Mouse (Mus musculus) heart, embryonic 11.5 days (tissue): ENCODE measurements around the gene Gfap. TPM values are rescaled to one million over a fixed set of nuclear protein-coding genes. Genes with fewer than 3 reads are reported as not detected.

ENCODE experiments used
- ATAC-seq: fragments of 200-750 bp; cut with Nextera tagmentation; replicated peaks from 2 replicates; pipeline ENCODE4 v1.8.0; 2017; ENCODE audit warnings: moderate library complexity; ENCODE audit not compliant: insufficient number of reproducible peaks, low FRiP score, low TSS enrichment
- H3K27ac ChIP-seq: fragments of 300-500 bp; sonication (generic); 2 replicates; pipeline ENCODE4 v1.5.1; 2014; ENCODE audit warnings: mild to moderate bottlenecking, low read depth, low read length
- H3K27me3 ChIP-seq: fragments of 300-500 bp; sonication (generic); 2 replicates; pipeline ENCODE4 v1.6.1; 2014; ENCODE audit warnings: mild to moderate bottlenecking, low read length, mixed read lengths; ENCODE audit not compliant: control insufficient read depth, insufficient read depth
- H3K36me3 ChIP-seq: fragments of 300-500 bp; sonication (generic); 2 replicates; pipeline ENCODE4 v1.6.1; 2014; ENCODE audit warnings: mild to moderate bottlenecking, low read length, moderate library complexity, mixed read lengths; ENCODE audit not compliant: control insufficient read depth, insufficient read depth
- H3K4me1 ChIP-seq: fragments of 300-500 bp; sonication (generic); 2 replicates; pipeline ENCODE4 v1.6.1; 2014; ENCODE audit warnings: low read length; ENCODE audit not compliant: control insufficient read depth, insufficient read depth
- H3K4me2 ChIP-seq: fragments of 300-500 bp; sonication (generic); 2 replicates; pipeline ENCODE4 v1.6.1; 2014; ENCODE audit warnings: mild to moderate bottlenecking, moderate library complexity
- H3K4me3 ChIP-seq: fragments of 300-500 bp; sonication (generic); 2 replicates; pipeline ENCODE4 v1.5.1; 2014; ENCODE audit warnings: low read depth, low read length
- H3K9ac ChIP-seq: fragments of 300-500 bp; sonication (generic); 2 replicates; pipeline ENCODE4 v1.6.1; 2014; ENCODE audit warnings: mild to moderate bottlenecking, low read depth, low read length, moderate library complexity
- H3K9me3 ChIP-seq: fragments of 300-500 bp; sonication (generic); replicated peaks from 2 replicates; pipeline ENCODE4 v1.6.1; 2016; ENCODE audit warnings: low read length; ENCODE audit not compliant: control insufficient read depth
- WGBS: fragments of 180-500 bp; shearing (Covaris S2); extraction: QIAGEN DNeasy Blood & Tissue Kit; methylation state at CpG from one replicate; pipeline ENCODE4 v1.1.7; 2014; ENCODE audit not compliant: insufficient replicate concordance; 5-methylcytosine and 5-hydroxymethylcytosine counted together
- polyA plus RNA-seq: library from polyadenylated mRNA; unstranded; fragments of >200 nt; fragmentation: Nextera tagmentation; extraction: Ambion mirVana; gene quantifications from 2 replicates; pipeline ENCODE4 v1.2.1, GENCODE M21; 2014

Gfap gene
- polyA plus RNA-seq = 0.18 and 0.20 TPM in 2 replicates

DNA sequence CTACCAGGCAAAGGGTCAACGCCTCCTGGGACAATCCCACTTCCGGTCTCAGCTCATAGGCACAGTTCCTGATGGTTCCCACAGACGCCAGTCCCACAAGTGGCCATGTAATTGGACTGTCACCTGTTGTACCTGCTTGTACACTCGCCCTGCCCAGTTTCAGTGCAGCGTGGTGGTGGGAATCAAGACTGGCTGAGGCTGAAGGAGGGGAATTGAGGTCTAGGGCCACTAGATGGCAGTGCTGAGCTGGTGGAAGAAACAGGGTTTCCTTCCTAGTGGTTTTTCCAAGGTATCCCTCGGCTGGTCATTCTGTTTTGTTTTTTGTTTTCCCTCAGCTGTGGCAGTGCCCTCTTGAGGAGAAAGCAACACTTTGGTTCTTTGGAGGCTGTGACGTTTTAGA lies at the start of gene Gfap:
Gene Gfap, minus strand, starts transcription at position 150 of the 400 bp plus-strand sequence.
- Histone ChIP-seq H3K4me2 (no peak within 1 kb of the TSS), H3K9me3 (no peaks in the 10 kb centered on the region), H3K27ac (no peak within 1 kb of the TSS), H3K4me3 (no peak within 1 kb of the TSS), H3K36me3 (no peaks in the 10 kb centered on the region), H3K9ac (no peak within 1 kb of the TSS), H3K27me3 (peaks cover 20% of the 10 kb centered on the region), H3K4me1 (no peaks in the 10 kb centered on the region)
- ATAC-seq = 0 out of 2 replicates have a peak, but pooled peaks have one; percentile 5
- WGBS = 14% methylated on average over 7 of the region's 7 CpGs

DNA sequence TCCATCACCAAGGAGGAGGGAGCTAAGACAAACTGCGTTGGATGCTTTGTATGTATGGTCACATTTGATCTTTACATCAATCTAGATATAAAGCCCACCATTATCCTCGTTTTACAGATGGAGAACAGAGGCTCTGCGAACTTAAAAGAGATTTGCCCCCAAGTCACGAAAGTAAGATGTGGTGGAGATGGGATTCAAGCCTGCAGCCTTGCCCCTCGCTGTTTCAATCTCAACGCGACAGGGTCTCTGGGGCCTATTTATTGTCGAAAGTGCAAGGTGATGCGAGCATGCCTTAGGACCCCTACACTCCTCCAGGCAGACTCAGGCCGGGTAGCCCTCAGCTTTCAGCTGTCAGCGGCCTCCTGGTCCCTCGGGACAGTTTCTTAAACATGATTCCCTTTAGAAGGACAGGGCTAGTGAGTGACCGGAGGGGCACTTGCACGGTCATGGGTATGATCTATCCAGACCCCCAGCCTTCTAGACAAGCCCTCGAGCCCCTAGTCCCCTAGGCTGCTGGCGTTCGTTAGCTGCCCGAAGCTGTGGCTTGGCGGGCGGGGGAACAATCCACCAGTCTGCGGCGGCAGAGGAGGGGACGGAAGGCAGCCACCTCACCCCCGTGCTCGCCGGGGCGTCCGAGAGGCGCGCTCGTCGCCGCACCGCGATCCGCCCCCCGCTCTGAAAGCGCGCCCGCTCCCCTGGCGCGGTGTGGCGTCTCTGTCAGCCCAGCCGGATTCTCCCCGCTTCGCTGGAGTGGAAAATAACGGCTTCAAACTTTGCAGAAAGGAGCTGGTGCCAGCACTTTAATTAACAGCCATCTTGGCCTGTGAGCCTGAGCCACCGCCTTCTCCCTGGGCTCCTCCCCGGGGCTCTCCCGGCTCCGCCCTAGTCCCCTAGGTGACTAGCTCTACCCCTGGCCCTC lies 47.6 kb upstream of the Gfap start:
- no peak for ATAC-seq
- Histone ChIP-seq H3K36me3 (no peaks in the 10 kb centered on the region), H3K27ac (no peak overlapping the region)

DNA sequence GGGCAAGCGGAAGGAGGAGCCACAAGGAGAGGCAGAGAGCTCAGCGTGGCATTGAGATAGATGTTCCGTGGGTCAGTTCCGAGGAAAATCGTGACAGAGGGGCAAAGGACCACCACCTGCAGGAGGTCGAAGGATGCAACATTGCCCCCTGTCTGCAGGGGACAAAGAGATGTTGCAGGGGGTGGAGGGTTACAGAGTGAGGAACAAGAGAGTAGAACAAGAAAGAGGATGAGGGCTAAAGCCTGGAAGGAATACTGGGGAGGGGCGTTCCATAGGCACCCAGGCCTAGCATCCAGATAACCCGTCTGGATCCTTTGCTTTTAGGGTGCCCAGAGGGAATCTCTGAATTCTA lies 46.3 kb upstream of the Gfap start:
- Histone ChIP-seq H3K4me3 (peak overlapping the region; percentile 33; the same call in 1 of the 2 replicates), H3K4me1 (peaks cover 4% of the 10 kb centered on the region), H3K4me2 (peak overlapping the region; percentile 65), H3K27ac (no peak overlapping the region), H3K27me3 (peaks cover 96% of the 10 kb centered on the region), H3K36me3 (no peaks in the 10 kb centered on the region), H3K9ac (no peak overlapping the region), H3K9me3 (no peaks in the 10 kb centered on the region)
- WGBS = 6% methylated on average over 8 of the region's 8 CpGs
- no peak for ATAC-seq

More for the DNA sequence above, 47.6 kb upstream of the Gfap start:
- peak overlapping the region; percentile 87 for H3K4me2 ChIP-seq
- 2% methylated on average over 51 of the region's 51 CpGs for WGBS
- H3K9me3 ChIP-seq = no peaks in the 10 kb centered on the region
- H3K9ac ChIP-seq = peak overlapping the region; percentile 59; the same call in 1 of the 2 replicates
- peak overlapping the region; percentile 62 for H3K4me3 ChIP-seq
- peaks cover 96% of the 10 kb centered on the region for H3K27me3 ChIP-seq
- peaks cover 4% of the 10 kb centered on the region for H3K4me1 ChIP-seq

DNA sequence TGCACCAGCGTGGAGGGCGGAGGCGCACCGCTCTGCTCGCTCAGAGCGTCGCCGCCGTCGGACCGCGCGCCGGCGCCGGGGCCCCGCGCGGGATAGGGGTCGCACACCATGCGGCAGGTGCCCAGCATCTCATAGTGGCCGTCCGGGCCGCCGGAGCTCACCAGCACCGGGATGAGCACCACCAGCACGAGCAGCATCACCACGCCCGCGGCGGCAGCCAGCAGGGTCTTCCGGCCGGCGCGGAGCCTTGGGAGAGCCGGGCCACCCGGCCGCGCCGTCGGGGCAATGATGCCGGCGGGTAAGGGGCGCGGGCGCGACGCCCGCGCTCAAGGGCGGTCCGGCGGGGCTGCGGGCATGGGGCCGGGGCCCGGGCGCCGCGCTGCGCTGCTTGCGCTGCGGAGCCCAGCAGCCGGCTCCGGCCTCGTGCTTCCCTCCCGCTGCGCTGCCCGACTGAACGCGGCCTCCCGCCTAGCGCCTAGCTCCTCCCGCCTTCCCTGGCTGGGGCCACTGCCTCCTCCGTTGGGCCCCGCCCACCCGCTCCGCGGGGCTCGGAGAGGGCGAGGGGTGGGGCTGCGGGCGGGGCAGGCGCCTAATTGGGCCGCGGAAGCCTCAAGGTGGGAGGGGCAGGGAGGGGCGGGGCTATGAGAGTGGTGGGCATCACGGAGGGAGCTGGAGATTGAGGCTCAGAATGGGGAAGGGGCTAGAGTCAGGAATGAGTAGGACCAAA lies 45.7 kb upstream of the Gfap start, which contains the start of gene C1ql1:
Gene C1ql1, minus strand, starts transcription at position 424 of the 727 bp plus-strand sequence.
- peak; percentile 85 for ATAC-seq
- Histone ChIP-seq H3K9me3 (no peaks in the 10 kb centered on the region), H3K27me3 (peaks cover 93% of the 10 kb centered on the region), H3K4me3 (peak within 1 kb of the TSS; percentile 33), H3K27ac (no peak within 1 kb of the TSS), H3K36me3 (no peaks in the 10 kb centered on the region), H3K9ac (peak within 1 kb of the TSS; percentile 47; the same call in 1 of the 2 replicates), H3K4me1 (peaks cover 4% of the 10 kb centered on the region), H3K4me2 (peak within 1 kb of the TSS; percentile 65)
- WGBS = under 1% methylated on average over 74 of the region's 87 CpGs

- peaks cover 12% of the 10 kb centered on the region for H3K4me1 ChIP-seq
- H3K4me3 ChIP-seq = peak overlapping the region; percentile 33
- H3K27me3 ChIP-seq = peaks cover 87% of the 10 kb centered on the region
- H3K4me2 ChIP-seq = peak overlapping the region; percentile 65
- WGBS = 4% methylated on average over 54 of the region's 54 CpGs
- H3K36me3 ChIP-seq = no peaks in the 10 kb centered on the region
- no peak overlapping the region for H3K27ac ChIP-seq
- no peak for ATAC-seq
- no peak overlapping the region for H3K9ac ChIP-seq
- no peaks in the 10 kb centered on the region for H3K9me3 ChIP-seq
Observed at GRCm38 (mm10) chr11:102945306-102946264, 44.9 kb upstream of the Gfap start.

GRCm38 (mm10) chr11:102941236-102941635 lies 40.5 kb upstream of the Gfap start:
- WGBS = 56% methylated on average over 6 of the region's 6 CpGs
- H3K9ac ChIP-seq = no peak overlapping the region
- H3K27ac ChIP-seq = no peak overlapping the region
- no peak overlapping the region for H3K4me2 ChIP-seq
- ATAC-seq = no peak
- no peaks in the 10 kb centered on the region for H3K9me3 ChIP-seq
- H3K4me3 ChIP-seq = no peak overlapping the region
- no peaks in the 10 kb centered on the region for H3K36me3 ChIP-seq
- H3K4me1 ChIP-seq = peaks cover 21% of the 10 kb centered on the region
- peaks cover 67% of the 10 kb centered on the region for H3K27me3 ChIP-seq

DNA sequence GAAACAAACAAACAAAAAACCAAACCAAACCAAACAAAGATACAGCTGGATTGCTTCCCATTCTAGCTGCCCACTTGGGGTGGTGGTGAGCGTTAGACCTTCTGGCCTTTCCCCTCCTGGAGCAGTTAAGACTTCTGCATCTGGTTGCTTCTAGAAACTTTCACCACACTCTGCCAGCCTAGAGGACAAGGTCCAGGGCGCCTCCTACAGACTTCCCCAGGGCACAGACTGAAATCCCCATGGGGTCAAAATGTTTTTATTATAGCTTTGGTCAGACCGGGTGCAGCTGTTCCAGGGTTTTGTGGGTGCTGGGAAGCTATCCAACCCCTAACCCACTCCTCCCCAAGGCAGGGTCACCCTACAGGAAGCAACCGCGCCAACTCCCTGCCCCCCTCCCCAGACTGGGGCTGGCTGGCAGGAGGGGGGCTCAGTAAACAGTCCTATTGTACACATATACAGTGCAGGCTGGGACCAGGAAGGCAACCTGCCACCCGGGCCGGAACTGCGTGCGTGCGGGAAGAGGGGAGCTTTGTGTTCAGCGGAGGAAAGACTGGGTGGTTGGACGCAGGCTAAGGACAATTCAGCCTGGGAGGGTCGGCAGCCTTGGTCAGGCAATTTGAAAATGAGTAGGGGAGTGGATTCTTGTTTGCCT lies 38.4 kb upstream of the Gfap start:
- no peak overlapping the region for H3K4me3 ChIP-seq
- H3K9me3 ChIP-seq = no peaks in the 10 kb centered on the region
- peaks cover 17% of the 10 kb centered on the region; the same call in 1 of the 2 replicates for H3K4me1 ChIP-seq
- 43% methylated on average over 13 of the region's 13 CpGs for WGBS
- H3K36me3 ChIP-seq = no peaks in the 10 kb centered on the region
- no peak overlapping the region for H3K4me2 ChIP-seq
- H3K27me3 ChIP-seq = peaks cover 47% of the 10 kb centered on the region
- H3K9ac ChIP-seq = no peak overlapping the region
- no peak overlapping the region for H3K27ac ChIP-seq
- ATAC-seq = no peak
